Mouse (Mus musculus) heart, embryonic 11.5 days (tissue): Measurements from ENCODE around the gene Tagln2. TPM values are rescaled to one million over a fixed set of nuclear protein-coding genes. Genes with fewer than 3 reads are reported as not detected.

Experiments used
- ATAC-seq: fragments of 200-750 bp; cut with Nextera tagmentation; replicated peaks from 2 replicates; pipeline ENCODE4 v1.8.0; 2017; ENCODE audit warnings: moderate library complexity; ENCODE audit not compliant: insufficient number of reproducible peaks, low FRiP score, low TSS enrichment
- H3K27ac ChIP-seq: fragments of 300-500 bp; sonication (generic); 2 replicates; pipeline ENCODE4 v1.5.1; 2014; ENCODE audit warnings: mild to moderate bottlenecking, low read depth, low read length
- H3K27me3 ChIP-seq: fragments of 300-500 bp; sonication (generic); 2 replicates; pipeline ENCODE4 v1.6.1; 2014; ENCODE audit warnings: mild to moderate bottlenecking, low read length, mixed read lengths; ENCODE audit not compliant: control insufficient read depth, insufficient read depth
- H3K36me3 ChIP-seq: fragments of 300-500 bp; sonication (generic); 2 replicates; pipeline ENCODE4 v1.6.1; 2014; ENCODE audit warnings: mild to moderate bottlenecking, low read length, moderate library complexity, mixed read lengths; ENCODE audit not compliant: control insufficient read depth, insufficient read depth
- H3K4me1 ChIP-seq: fragments of 300-500 bp; sonication (generic); 2 replicates; pipeline ENCODE4 v1.6.1; 2014; ENCODE audit warnings: low read length; ENCODE audit not compliant: control insufficient read depth, insufficient read depth
- H3K4me2 ChIP-seq: fragments of 300-500 bp; sonication (generic); 2 replicates; pipeline ENCODE4 v1.6.1; 2014; ENCODE audit warnings: mild to moderate bottlenecking, moderate library complexity
- H3K4me3 ChIP-seq: fragments of 300-500 bp; sonication (generic); 2 replicates; pipeline ENCODE4 v1.5.1; 2014; ENCODE audit warnings: low read depth, low read length
- H3K9ac ChIP-seq: fragments of 300-500 bp; sonication (generic); 2 replicates; pipeline ENCODE4 v1.6.1; 2014; ENCODE audit warnings: mild to moderate bottlenecking, low read depth, low read length, moderate library complexity
- H3K9me3 ChIP-seq: fragments of 300-500 bp; sonication (generic); replicated peaks from 2 replicates; pipeline ENCODE4 v1.6.1; 2016; ENCODE audit warnings: low read length; ENCODE audit not compliant: control insufficient read depth
- WGBS: fragments of 180-500 bp; shearing (Covaris S2); extraction: QIAGEN DNeasy Blood & Tissue Kit; methylation state at CpG from one replicate; pipeline ENCODE4 v1.1.7; 2014; ENCODE audit not compliant: insufficient replicate concordance; 5-methylcytosine and 5-hydroxymethylcytosine counted together
- polyA plus RNA-seq: library from polyadenylated mRNA; unstranded; fragments of >200 nt; fragmentation: Nextera tagmentation; extraction: Ambion mirVana; gene quantifications from 2 replicates; pipeline ENCODE4 v1.2.1, GENCODE M21; 2014

Tagln2 gene
- polyA plus RNA-seq, 1 experiment from 2014 or later: 248 TPM

DNA sequence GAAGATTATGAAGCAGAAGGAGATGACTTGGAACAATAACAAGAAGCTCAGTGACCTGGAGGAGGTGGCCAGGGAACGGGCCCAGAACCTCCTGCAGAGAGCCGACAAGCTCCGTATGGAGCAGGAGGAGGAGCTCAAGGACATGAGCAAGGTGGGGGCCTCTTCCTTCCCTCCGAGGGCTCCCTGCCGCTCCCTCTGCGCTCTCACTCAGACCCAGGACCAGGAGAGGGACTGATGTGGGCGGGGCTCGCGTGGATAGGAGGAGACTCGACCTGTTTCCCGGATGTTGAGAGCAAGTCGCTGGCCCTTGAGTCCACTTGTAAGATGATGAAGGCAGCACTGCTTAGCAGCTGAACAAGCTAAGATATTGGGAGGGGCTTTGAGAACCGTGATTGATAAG lies 32.7 kb downstream of the Tagln2 start:
- Histone ChIP-seq H3K9ac (peak overlapping the region; percentile 11; the same call in 1 of the 2 replicates), H3K27ac (no peak overlapping the region)

DNA sequence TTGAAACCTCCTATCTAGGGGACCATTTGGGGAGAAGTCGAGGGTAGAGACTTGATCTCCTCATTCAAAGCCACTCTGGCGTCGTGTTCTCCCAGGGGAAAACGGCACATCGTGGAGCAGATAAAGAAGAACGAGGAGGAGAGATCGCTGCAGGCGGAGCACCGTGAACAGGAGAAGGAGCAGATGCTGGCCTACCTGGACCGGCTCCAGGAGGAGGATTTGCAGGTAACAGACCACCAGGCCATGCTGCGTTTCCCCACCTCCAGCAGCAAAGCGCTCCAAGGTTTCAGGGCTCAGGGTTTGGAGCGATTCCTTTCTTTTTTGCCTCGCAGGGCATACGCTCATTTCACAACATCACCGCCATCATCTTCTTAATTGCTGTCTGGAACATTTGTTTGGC lies 35.3 kb downstream of the Tagln2 start:
- H3K9me3 ChIP-seq: no peaks in the 10 kb centered on the region
- no peak overlapping the region for H3K4me3 ChIP-seq
- peaks cover 5% of the 10 kb centered on the region; the same call in 1 of the 2 replicates for H3K27me3 ChIP-seq
- peaks cover 9% of the 10 kb centered on the region; the same call in 1 of the 2 replicates for H3K4me1 ChIP-seq
- no peak overlapping the region for H3K4me2 ChIP-seq
- H3K27ac ChIP-seq: no peak overlapping the region
- no peak for ATAC-seq
- 71% methylated on average over 16 of the region's 16 CpGs for WGBS
- no peaks in the 10 kb centered on the region for H3K36me3 ChIP-seq
- H3K9ac ChIP-seq: no peak overlapping the region

More for the DNA sequence above, 32.7 kb downstream of the Tagln2 start:
- H3K4me3 ChIP-seq: peak overlapping the region; percentile 19
- H3K4me1 ChIP-seq: peaks cover 9% of the 10 kb centered on the region; the same call in 1 of the 2 replicates
- peak overlapping the region; percentile 49 for H3K4me2 ChIP-seq
- no peak; the same call in 1 of the 2 replicates for ATAC-seq
- H3K9me3 ChIP-seq: no peaks in the 10 kb centered on the region
- H3K27me3 ChIP-seq: peaks cover 5% of the 10 kb centered on the region
- WGBS: 0% methylated on average over 13 of the region's 13 CpGs
- no peaks in the 10 kb centered on the region for H3K36me3 ChIP-seq

DNA sequence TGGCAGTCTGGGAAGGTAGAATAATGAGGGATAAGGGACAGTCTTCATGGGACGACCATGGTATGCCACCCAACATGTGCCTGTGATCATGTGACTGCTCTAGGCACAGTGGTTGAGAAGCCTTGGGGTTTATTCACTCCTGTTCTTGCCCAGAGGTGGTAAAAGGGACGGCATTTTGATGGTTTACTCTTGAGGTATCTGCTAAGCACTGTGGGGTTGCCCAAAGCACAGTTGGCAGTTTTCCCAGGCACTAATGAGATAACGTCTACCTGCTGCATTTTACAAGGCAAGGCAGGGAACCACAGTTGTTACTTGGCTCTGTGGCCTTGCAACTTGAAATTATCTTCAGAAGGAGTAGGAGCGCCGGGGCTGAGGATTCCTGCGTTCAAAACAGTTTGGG lies 40.0 kb downstream of the Tagln2 start:
- ATAC-seq: no peak
- Histone ChIP-seq H3K9ac (no peak overlapping the region), H3K27me3 (no peaks in the 10 kb centered on the region; the same call in 1 of the 2 replicates), H3K27ac (no peak overlapping the region), H3K4me2 (no peak overlapping the region), H3K4me3 (no peak overlapping the region), H3K9me3 (no peaks in the 10 kb centered on the region), H3K36me3 (no peaks in the 10 kb centered on the region), H3K4me1 (no peaks in the 10 kb centered on the region)
- 61% methylated on average over 6 of the region's 6 CpGs for WGBS

DNA sequence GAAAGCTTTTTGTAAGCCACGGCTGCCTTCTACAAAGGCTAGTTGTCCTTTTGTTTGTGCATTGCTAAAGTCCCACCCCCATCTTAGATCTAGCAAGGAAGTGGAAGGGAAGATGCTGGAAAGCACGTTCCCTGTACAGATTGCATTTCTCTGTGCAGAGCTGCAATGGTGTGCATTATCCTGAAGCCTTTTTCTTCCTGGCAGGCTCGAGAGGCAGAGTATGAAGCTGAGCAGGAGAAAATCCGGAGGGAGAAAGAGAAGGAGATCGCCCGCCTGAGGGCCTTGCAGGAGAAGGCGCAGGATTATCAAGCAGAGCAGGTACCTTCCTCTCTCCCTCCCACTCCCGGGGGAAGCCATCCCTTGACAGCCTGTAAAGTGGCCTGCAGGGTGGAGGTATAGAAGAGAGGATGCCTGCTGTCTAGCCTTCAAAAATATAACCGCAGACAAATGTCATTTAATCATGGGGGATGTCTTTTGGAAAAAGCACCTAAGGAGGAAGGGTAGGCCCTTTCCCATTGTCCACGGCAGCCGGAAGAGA lies 40.5 kb downstream of the Tagln2 start:
- Histone ChIP-seq H3K9ac (no peak overlapping the region), H3K9me3 (no peaks in the 10 kb centered on the region), H3K4me2 (no peak overlapping the region), H3K27ac (no peak overlapping the region), H3K36me3 (no peaks in the 10 kb centered on the region), H3K4me3 (no peak overlapping the region), H3K27me3 (no peaks in the 10 kb centered on the region; the same call in 1 of the 2 replicates), H3K4me1 (no peaks in the 10 kb centered on the region)
- no peak for ATAC-seq
- WGBS: 44% methylated on average over 11 of the region's 11 CpGs

DNA sequence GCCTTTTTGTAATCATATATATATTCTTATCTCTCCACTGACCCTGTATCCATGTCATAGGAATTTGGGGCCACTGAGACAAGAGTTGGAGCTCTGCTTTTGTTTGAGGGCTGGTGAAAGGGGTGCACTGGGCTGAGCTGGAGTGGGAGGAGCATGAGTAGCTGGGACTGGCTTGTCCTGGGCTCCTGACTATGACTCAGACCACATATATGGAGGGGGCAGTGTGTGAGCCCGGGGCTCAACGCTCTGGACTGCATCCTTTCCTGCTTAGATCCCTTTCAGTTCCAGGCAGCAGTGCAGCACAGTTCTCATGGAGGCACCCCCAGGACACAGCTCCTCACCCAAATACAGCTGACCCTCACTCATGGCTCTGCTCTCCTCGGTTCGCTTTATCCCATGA lies 46.2 kb downstream of the Tagln2 start:
- H3K4me3 ChIP-seq: no peak overlapping the region
- peaks cover 10% of the 10 kb centered on the region for H3K4me1 ChIP-seq
- H3K9ac ChIP-seq: no peak overlapping the region
- H3K27ac ChIP-seq: no peak overlapping the region
- no peak for ATAC-seq
- H3K36me3 ChIP-seq: no peaks in the 10 kb centered on the region
- no peak overlapping the region for H3K4me2 ChIP-seq
- H3K9me3 ChIP-seq: no peaks in the 10 kb centered on the region
- peaks cover 3% of the 10 kb centered on the region; the same call in 1 of the 2 replicates for H3K27me3 ChIP-seq
- 76% methylated on average over 4 of the region's 4 CpGs for WGBS

DNA sequence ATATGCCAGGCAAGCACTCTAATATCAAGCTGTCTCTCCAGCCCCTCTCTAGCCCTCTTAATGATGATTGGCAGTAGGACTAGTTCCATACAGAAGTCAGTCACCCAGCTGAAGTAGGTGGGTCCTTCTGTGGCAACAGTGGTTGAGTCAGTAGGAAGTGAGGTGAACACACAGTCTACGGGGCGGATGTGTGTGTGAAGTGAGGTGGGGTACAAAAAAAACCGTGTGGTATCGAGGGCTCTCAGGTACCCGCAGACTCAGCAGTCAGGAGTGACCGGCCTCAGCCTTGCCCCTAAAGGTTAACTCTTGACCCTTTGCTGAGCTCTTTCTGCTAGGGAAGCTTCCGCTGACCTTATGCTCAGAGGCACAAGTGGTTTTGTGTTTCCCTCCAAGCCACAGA lies 48.7 kb downstream of the Tagln2 start:
- Histone ChIP-seq H3K36me3 (no peaks in the 10 kb centered on the region), H3K9me3 (no peaks in the 10 kb centered on the region), H3K27me3 (peaks cover 3% of the 10 kb centered on the region; the same call in 1 of the 2 replicates), H3K27ac (no peak overlapping the region), H3K9ac (no peak overlapping the region), H3K4me1 (peaks cover 10% of the 10 kb centered on the region), H3K4me3 (no peak overlapping the region), H3K4me2 (no peak overlapping the region)
- ATAC-seq: no peak
- WGBS: 54% methylated on average over 7 of the region's 7 CpGs

DNA sequence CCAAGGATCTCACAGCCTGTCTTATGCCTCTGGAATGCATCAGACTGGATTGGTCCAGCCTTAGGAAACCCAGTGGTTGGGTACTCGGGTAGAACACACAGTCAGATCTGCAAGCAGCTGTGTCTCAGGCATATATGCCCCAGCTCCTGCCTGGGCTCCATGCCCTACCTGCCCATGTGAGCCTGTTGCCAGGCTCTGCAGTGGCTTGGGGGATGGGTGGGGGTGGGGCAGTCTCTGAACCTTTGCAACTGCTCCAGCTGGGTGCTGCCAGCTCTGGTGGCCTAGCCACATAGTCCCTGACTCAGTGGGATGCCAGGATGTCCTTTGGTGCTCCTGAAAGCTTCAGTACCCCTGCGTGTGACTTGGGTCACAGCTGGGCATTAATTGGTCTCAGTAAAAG lies 49.5 kb downstream of the Tagln2 start:
- ATAC-seq: no peak
- Histone ChIP-seq H3K36me3 (no peaks in the 10 kb centered on the region), H3K4me3 (no peak overlapping the region), H3K9me3 (no peaks in the 10 kb centered on the region), H3K4me1 (peaks cover 10% of the 10 kb centered on the region), H3K27me3 (peaks cover 3% of the 10 kb centered on the region; the same call in 1 of the 2 replicates), H3K27ac (no peak overlapping the region), H3K9ac (no peak overlapping the region), H3K4me2 (peak overlapping the region; percentile 85)
- WGBS: 19% methylated on average over 2 of the region's 2 CpGs

DNA sequence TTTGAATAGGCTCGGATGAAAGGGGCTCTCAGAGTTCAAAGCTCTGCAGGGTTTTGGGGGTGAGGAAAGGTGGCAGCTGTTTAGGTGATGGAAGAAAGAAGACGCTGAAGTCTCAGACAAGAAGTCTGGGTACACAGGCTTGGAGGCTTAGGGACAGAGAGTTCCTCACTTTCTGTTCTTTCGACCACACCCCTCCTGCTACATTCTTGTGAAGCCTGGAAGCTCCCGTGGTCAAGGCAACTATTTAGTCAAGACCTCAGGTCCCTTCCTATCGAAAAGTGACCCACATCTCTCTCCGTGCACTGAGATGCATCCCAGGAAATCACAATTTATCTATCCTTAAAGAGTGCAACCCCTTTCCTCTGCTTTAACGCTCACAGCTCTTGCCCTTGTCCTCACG lies 49.9 kb downstream of the Tagln2 start:
- no peak overlapping the region for H3K27ac ChIP-seq
- 7% methylated on average over 8 of the region's 8 CpGs for WGBS
- H3K36me3 ChIP-seq: no peaks in the 10 kb centered on the region
- no peak for ATAC-seq
- H3K9ac ChIP-seq: peak overlapping the region; percentile 58
- peak overlapping the region; percentile 85 for H3K4me2 ChIP-seq
- no peaks in the 10 kb centered on the region for H3K9me3 ChIP-seq
- peak overlapping the region; percentile 51 for H3K4me3 ChIP-seq
- peaks cover 10% of the 10 kb centered on the region for H3K4me1 ChIP-seq
- H3K27me3 ChIP-seq: peaks cover 3% of the 10 kb centered on the region; the same call in 1 of the 2 replicates

DNA sequence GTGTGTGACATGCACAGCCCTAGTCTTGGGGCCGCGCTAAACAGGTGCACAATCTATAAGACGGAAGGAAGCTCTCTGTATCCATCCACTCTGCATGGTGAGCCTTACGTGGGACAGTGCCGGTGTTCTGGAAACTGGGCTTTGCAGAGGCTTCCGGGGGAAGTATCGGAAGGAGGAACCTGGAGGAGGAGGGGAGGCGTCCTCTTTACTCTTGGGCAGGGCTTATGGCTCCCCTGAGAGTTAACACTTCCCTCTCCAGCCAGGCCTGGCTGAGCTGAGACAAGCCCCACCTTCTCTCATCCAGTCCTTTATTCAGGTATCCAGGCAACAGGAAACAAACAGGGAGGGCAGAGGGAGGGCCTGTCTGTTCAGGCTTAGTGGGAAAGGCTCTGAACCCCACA lies 50.7 kb downstream of the Tagln2 start:
- ATAC-seq: peak; percentile 64; the same call in 1 of the 2 replicates
- WGBS: under 1% methylated on average over 8 of the region's 8 CpGs
- H3K4me3 ChIP-seq: peak overlapping the region; percentile 51
- no peaks in the 10 kb centered on the region for H3K9me3 ChIP-seq
- H3K36me3 ChIP-seq: no peaks in the 10 kb centered on the region
- peaks cover 3% of the 10 kb centered on the region for H3K27me3 ChIP-seq
- H3K27ac ChIP-seq: no peak overlapping the region
- peak overlapping the region; percentile 85 for H3K4me2 ChIP-seq
- H3K9ac ChIP-seq: peak overlapping the region; percentile 58
- peaks cover 10% of the 10 kb centered on the region for H3K4me1 ChIP-seq
